Comparison of ENCODE assay signal across 8 mouse cellular contexts in the genomic region with DNA sequence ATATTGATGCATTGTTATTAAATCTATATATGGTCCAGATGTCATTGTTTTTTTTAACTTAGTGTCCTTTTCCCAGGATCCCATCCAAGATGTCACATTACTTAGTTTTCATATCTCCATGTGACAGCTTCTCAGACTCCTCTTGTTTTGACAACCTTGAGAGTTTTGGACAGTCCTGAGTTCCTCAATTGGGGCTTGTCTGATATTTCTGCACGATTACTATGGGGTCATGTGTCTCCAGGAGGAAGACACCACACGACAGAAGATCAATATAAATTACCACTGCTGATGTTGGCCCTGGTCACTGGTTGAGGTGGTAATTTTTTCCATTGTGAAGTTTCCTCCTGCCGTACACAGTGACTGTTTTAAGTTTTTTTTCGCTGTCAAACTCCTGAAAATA. TPM values are rescaled to one million over a fixed set of nuclear protein-coding genes. Genes with fewer than 3 reads are reported as not detected.
A peak's percentile ranks its signal among the peaks of the same experiment; 100 is the strongest.
DNase-seq lines count a peak whose midpoint lies in the region; ATAC-seq lines count a peak whose summit lies in the region.

No protein-coding gene starts in this region.

- no peaks in the 10 kb centered on the region; the same call in 1 of the 2 replicates for H3K27me3 ChIP-seq in heart, embryonic 14.5 days (ENCODE audit: control insufficient read depth, insufficient read depth, low read length)
- peaks cover 30% of the 10 kb centered on the region for H3K27me3 ChIP-seq in hindbrain, embryonic 14.5 days (ENCODE audit: control insufficient read depth, insufficient read depth, low read length)
- H3K27me3 ChIP-seq in midbrain, embryonic 12.5 days = peaks cover 57% of the 10 kb centered on the region

- H3K27ac ChIP-seq in heart, embryonic 14.5 days (replicated peaks in 1 of 2; ENCODE audit: control insufficient read depth in 1 of 2, insufficient read depth in 1 of 2, low read depth in 2 of 2, low read length in 2 of 2) = peak overlapping the region in 1 of 2 experiments; percentile 68; a peak in 1 of 4 replicates
- H3K27ac ChIP-seq in hindbrain, embryonic 14.5 days = no peak overlapping the region
- H3K27ac ChIP-seq in midbrain, embryonic 12.5 days (replicated peaks) = no peak overlapping the region

- H3K9me3 ChIP-seq in heart, embryonic 14.5 days (ENCODE audit: control insufficient read depth, low read length) = no peaks in the 10 kb centered on the region
- H3K9me3 ChIP-seq in hindbrain, embryonic 14.5 days (ENCODE audit: control insufficient read depth, low read length) = no peaks in the 10 kb centered on the region
- H3K9me3 ChIP-seq in midbrain, embryonic 12.5 days = no peaks in the 10 kb centered on the region

- H3K9ac ChIP-seq in heart, embryonic 14.5 days (ENCODE audit: low read length) = peak overlapping the region; percentile 82
- 0 out of 2 replicates have a peak overlapping the region, but pooled peaks have one; percentile 22 for H3K9ac ChIP-seq in hindbrain, embryonic 14.5 days
- no peak overlapping the region for H3K9ac ChIP-seq in midbrain, embryonic 12.5 days (replicated peaks)

- no peaks in the 10 kb centered on the region for H3K36me3 ChIP-seq in heart, embryonic 14.5 days (ENCODE audit: control insufficient read depth, insufficient read depth, low read length)
- H3K36me3 ChIP-seq in hindbrain, embryonic 14.5 days (replicated peaks; ENCODE audit: control insufficient read depth, insufficient read depth) = no peaks in the 10 kb centered on the region
- H3K36me3 ChIP-seq in midbrain, embryonic 12.5 days = no peaks in the 10 kb centered on the region

- H3K4me2 ChIP-seq in heart, embryonic 14.5 days (ENCODE audit: low read length) = peak overlapping the region; percentile 90
- H3K4me2 ChIP-seq in hindbrain, embryonic 14.5 days (replicated peaks) = peak overlapping the region; percentile 66
- peak overlapping the region; percentile 97 for H3K4me2 ChIP-seq in midbrain, embryonic 12.5 days (replicated peaks)

- peaks cover 3 to 10% of the 10 kb centered on the region in 2 experiments; a peak in 3 of 4 replicates for H3K4me1 ChIP-seq in heart, embryonic 14.5 days (ENCODE audit: control insufficient read depth in 2 of 2, insufficient read depth in 2 of 2, low read length in 2 of 2)
- H3K4me1 ChIP-seq in hindbrain, embryonic 14.5 days (replicated peaks; ENCODE audit: control insufficient read depth, insufficient read depth, low read length) = peaks cover 14% of the 10 kb centered on the region
- peaks cover 17% of the 10 kb centered on the region for H3K4me1 ChIP-seq in midbrain, embryonic 12.5 days

- no peak for ATAC-seq in heart, embryonic 14.5 days (ENCODE audit: insufficient number of reproducible peaks, insufficient read depth, low FRiP score, low read depth)
- ATAC-seq in activated CD4-positive, CD25-positive, alpha-beta regulatory T cell, adult 4 months = peak; percentile 4
- no peak for ATAC-seq in hindbrain, embryonic 14.5 days (ENCODE audit: low FRiP score)
- no peak for ATAC-seq in midbrain, embryonic 12.5 days (ENCODE audit: low FRiP score, low read depth)

- WGBS in heart, embryonic 14.5 days = 4% methylated on average over 4 of the region's 4 CpGs
- 4% methylated on average over 4 of the region's 4 CpGs for WGBS in hindbrain, embryonic 14.5 days
- 3% methylated on average over 4 of the region's 4 CpGs for WGBS in midbrain, embryonic 12.5 days

- H3K4me3 ChIP-seq in heart, embryonic 14.5 days (ENCODE audit: control insufficient read depth in 1 of 2, insufficient read depth in 1 of 2, low read depth in 1 of 2, low read length in 2 of 2) = peak overlapping the region; percentile 73 to 87
- peak overlapping the region; percentile 38 for H3K4me3 ChIP-seq in hindbrain, embryonic 14.5 days (replicated peaks; ENCODE audit: low read length)
- H3K4me3 ChIP-seq in midbrain, embryonic 12.5 days = peak overlapping the region; percentile 55

- no peak for DNase-seq in heart, adult 9 months (ENCODE audit: low spot score in 2 of 2)
- DNase-seq in hindbrain, embryonic 14.5 days (ENCODE audit: low spot score) = no peak
- DNase-seq in cerebellum, postnatal 10 days = no peak
- DNase-seq in spleen, postnatal 14 days (ENCODE audit: low spot score in 2 of 2) = no peak
- DNase-seq in spleen, postnatal 4 days (ENCODE audit: low spot score in 2 of 2) = no peak

RNA-seq across cellular contexts. Expression of gene Anxa11, which starts 0.4 kb away (rescaled TPM):
- 29.4 and 30.2 TPM in 2 replicates for polyA plus RNA-seq in heart, embryonic 14.5 days (2014; fragmentation: Nextera tagmentation; extraction: Ambion mirVana)
- 10 to 100 TPM; 60.6 to 78.5 TPM for polyA plus RNA-seq in activated CD4-positive, CD25-positive, alpha-beta regulatory T cell, adult 4 months (2017; shearing (Covaris generic))
- polyA plus RNA-seq in hindbrain, embryonic 14.5 days (2014; fragmentation: Nextera tagmentation; extraction: Ambion mirVana) = 2.9 and 3.2 TPM in 2 replicates
- polyA plus RNA-seq in midbrain, embryonic 12.5 days (2016; fragmentation: Nextera tagmentation; extraction: Ambion mirVana) = 3.2 and 4.1 TPM in 2 replicates
